Mouse (Mus musculus) limb, embryonic 14.5 days (tissue): ENCODE results near the gene Daam2. TPM values are rescaled to one million over a fixed set of nuclear protein-coding genes. Genes with fewer than 3 reads are reported as not detected.
A peak's percentile ranks its signal among the peaks of the same experiment; 100 is the strongest.

Experiments
- ATAC-seq: fragments of 200-750 bp; cut with Nextera tagmentation; 2 replicates; pipeline ENCODE4 v1.8.0; 2017; ENCODE audit warnings: low read depth, moderate number of reproducible peaks, moderate TSS enrichment; ENCODE audit not compliant: low FRiP score
- DNase-seq: peaks from one replicate; pipeline ENCODE4 v3.0.0-alpha.2; 2015; ENCODE audit warnings: low spot score
- H3K27ac ChIP-seq: fragments of 300-500 bp; sonication (generic); replicated peaks from 2 replicates; pipeline ENCODE4 v1.5.1; 2014; ENCODE audit warnings: low read depth, mild to moderate bottlenecking, low read length, moderate library complexity, mixed read lengths
- H3K27me3 ChIP-seq: fragments of 300-500 bp; sonication (generic); 2 replicates; pipeline ENCODE4 v1.6.1; 2014; ENCODE audit warnings: low read length, mixed read lengths; ENCODE audit not compliant: control insufficient read depth, insufficient read depth
- H3K36me3 ChIP-seq: fragments of 300-500 bp; sonication (generic); 2 replicates; pipeline ENCODE4 v1.6.1; 2014; ENCODE audit warnings: mild to moderate bottlenecking, low read length, moderate library complexity, mixed read lengths; ENCODE audit not compliant: control insufficient read depth, insufficient read depth
- H3K4me1 ChIP-seq: fragments of 300-500 bp; sonication (generic); 2 replicates; pipeline ENCODE4 v1.6.1; 2014; ENCODE audit warnings: antibody characterized with exemption, low read length, mixed read lengths; ENCODE audit not compliant: control insufficient read depth, insufficient read depth
- H3K4me2 ChIP-seq: fragments of 300-500 bp; sonication (generic); replicated peaks from 2 replicates; pipeline ENCODE4 v1.6.1; 2014; ENCODE audit warnings: low read depth, mild to moderate bottlenecking, low read length, moderate library complexity; ENCODE audit not compliant: severe bottlenecking
- H3K4me3 ChIP-seq: fragments of 300-500 bp; sonication (generic); replicated peaks from 2 replicates; pipeline ENCODE4 v1.5.1; 2014; ENCODE audit warnings: low read length
- H3K9ac ChIP-seq: fragments of 300-500 bp; sonication (generic); 2 replicates; pipeline ENCODE4 v1.6.1; 2014; ENCODE audit warnings: mild to moderate bottlenecking, low read depth, low read length, moderate library complexity; ENCODE audit not compliant: severe bottlenecking
- H3K9me3 ChIP-seq: fragments of 300-500 bp; sonication (generic); 2 replicates; pipeline ENCODE4 v1.6.1; 2016; ENCODE audit warnings: low read length; ENCODE audit not compliant: control insufficient read depth
- POLR2A ChIP-seq: fragments of 200-500 bp; IDR thresholded peaks from 2 replicates; pipeline ENCODE4 v1.8.0; 2012; ENCODE audit warnings: inconsistent platforms, mild to moderate bottlenecking, moderate library complexity, borderline replicate concordance; ENCODE audit not compliant: insufficient read depth, insufficient read length; ENCODE audit errors: extremely low read depth
- WGBS: fragments of 180-500 bp; shearing (Covaris S2); extraction: QIAGEN DNeasy Blood & Tissue Kit; methylation state at CpG from one replicate; pipeline ENCODE4 v1.1.7; 2014; 5-methylcytosine and 5-hydroxymethylcytosine counted together
- polyA plus RNA-seq, 2 experiments: library from polyadenylated mRNA; depleted of rRNA in 1 of 2; stranded (reverse) in 1 of 2; unstranded in 1 of 2; fragments of >200 nt; fragmentation: Nextera tagmentation in 1 of 2; extraction: Ambion mirVana in 1 of 2; gene quantifications; 2 replicates each; pipeline versions ENCODE4 v1.2.1 to v1.2.3; 2012 to 2014

Daam2 gene
- polyA plus RNA-seq, 2 experiments, result 8.7 to 30.0 TPM

GRCm38 (mm10) chr17:49435081-49435480 lies 129.1 kb downstream of the Daam2 start:
- Histone ChIP-seq H3K4me3 (no peak overlapping the region), H3K4me1 (peaks cover 8% of the 10 kb centered on the region), H3K4me2 (no peak overlapping the region), H3K36me3 (peaks cover 42% of the 10 kb centered on the region), H3K27ac (no peak overlapping the region), H3K9ac (no peak overlapping the region), H3K9me3 (no peaks in the 10 kb centered on the region), H3K27me3 (no peaks in the 10 kb centered on the region)
- 93% methylated on average over 10 of the region's 10 CpGs for WGBS
- no peak for TF ChIP-seq POLR2A
- no peak for ATAC-seq
- DNase-seq, result no peak

DNA sequence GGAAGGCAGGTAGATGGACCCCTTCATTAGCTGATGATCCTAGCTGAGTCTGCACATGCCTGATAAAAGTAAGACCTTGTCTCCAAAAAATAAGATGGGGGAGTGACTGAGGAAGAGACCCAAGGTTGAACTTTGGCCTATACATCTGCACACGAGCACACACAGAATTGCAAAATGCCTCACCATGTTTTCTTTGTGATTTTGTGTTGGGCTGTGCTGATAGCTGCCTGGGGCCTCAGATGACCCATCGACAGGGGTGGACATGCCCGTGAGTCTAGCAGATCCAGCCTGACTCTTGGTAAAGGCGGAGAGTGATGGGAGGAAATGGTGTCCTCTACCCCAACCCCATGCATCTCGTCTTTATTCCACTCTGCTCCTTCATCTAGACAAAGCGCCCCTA lies 129.9 kb downstream of the Daam2 start:
- 78% methylated on average over 6 of the region's 6 CpGs for WGBS
- no peak for DNase-seq

GRCm38 (mm10) chr17:49433071-49433470 lies 131.1 kb downstream of the Daam2 start:
- Histone ChIP-seq H3K36me3 (peaks cover 37% of the 10 kb centered on the region), H3K9ac (no peak overlapping the region), H3K27me3 (no peaks in the 10 kb centered on the region), H3K4me2 (no peak overlapping the region), H3K27ac (no peak overlapping the region), H3K4me1 (peaks cover 19% of the 10 kb centered on the region), H3K9me3 (no peaks in the 10 kb centered on the region), H3K4me3 (no peak overlapping the region)
- no peak for TF ChIP-seq POLR2A
- DNase-seq, result no peak
- WGBS, result 91% methylated on average over 6 of the region's 6 CpGs
- ATAC-seq, result no peak

More for the DNA sequence above, 129.9 kb downstream of the Daam2 start:
- H3K9me3 ChIP-seq, result no peaks in the 10 kb centered on the region
- TF ChIP-seq POLR2A, result no peak
- no peak overlapping the region for H3K27ac ChIP-seq
- H3K9ac ChIP-seq, result no peak overlapping the region
- no peak overlapping the region for H3K4me3 ChIP-seq
- no peaks in the 10 kb centered on the region for H3K27me3 ChIP-seq
- peaks cover 39% of the 10 kb centered on the region for H3K36me3 ChIP-seq
- peaks cover 15% of the 10 kb centered on the region for H3K4me1 ChIP-seq
- H3K4me2 ChIP-seq, result no peak overlapping the region
- no peak for ATAC-seq

DNA sequence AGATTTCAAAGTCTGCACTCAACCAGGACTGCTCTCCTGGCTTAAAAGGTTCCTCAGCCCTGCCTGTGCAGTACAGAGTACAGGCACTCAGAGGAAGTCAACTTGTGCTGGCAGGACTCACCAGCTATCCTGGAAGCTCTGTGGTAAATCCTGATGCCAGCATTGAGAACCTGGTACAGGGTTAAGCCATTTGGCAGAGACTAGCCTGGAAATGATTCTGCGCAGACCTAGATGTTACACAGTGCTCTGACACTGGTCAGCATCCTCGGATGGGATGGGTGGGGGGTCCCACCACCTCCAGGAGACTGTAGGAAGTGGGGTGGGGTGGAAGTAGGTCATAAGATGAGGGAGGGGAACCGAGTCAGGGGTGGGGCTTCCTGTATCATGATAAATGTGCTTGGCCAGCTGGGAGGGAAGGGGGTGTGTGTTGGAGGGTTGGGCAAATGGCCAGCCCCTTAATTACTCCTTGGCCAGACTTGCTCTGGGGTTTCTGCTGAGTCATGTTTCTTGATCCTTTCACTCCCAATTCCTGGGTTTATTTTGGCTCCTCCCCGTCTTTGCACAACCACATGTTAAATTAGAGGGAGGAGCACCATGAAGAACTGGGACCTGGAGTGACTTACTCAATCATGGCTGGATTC lies 132.0 kb downstream of the Daam2 start:
- WGBS, result 42% methylated on average over 4 of the region's 4 CpGs
- no peak overlapping the region for H3K27ac ChIP-seq
- peak; percentile 71 for DNase-seq
- no peak overlapping the region for H3K9ac ChIP-seq
- H3K9me3 ChIP-seq, result no peaks in the 10 kb centered on the region
- TF ChIP-seq POLR2A, result no peak
- H3K27me3 ChIP-seq, result no peaks in the 10 kb centered on the region
- peaks cover 19% of the 10 kb centered on the region for H3K4me1 ChIP-seq
- H3K36me3 ChIP-seq, result peaks cover 36% of the 10 kb centered on the region
- H3K4me2 ChIP-seq, result no peak overlapping the region
- no peak overlapping the region for H3K4me3 ChIP-seq
- ATAC-seq, result no peak

- peaks cover 19% of the 10 kb centered on the region for H3K4me1 ChIP-seq
- no peak overlapping the region for H3K4me3 ChIP-seq
- no peak overlapping the region for H3K4me2 ChIP-seq
- WGBS, result 89% methylated on average over 6 of the region's 6 CpGs
- no peaks in the 10 kb centered on the region for H3K27me3 ChIP-seq
- H3K27ac ChIP-seq, result no peak overlapping the region
- DNase-seq (no peak), ATAC-seq (no peak)
- peaks cover 29% of the 10 kb centered on the region for H3K36me3 ChIP-seq
- no peaks in the 10 kb centered on the region for H3K9me3 ChIP-seq
- no peak for TF ChIP-seq POLR2A
- no peak overlapping the region for H3K9ac ChIP-seq
Measured at GRCm38 (mm10) chr17:49431176-49431575, 133.0 kb downstream of the Daam2 start.
